Mouse (Mus musculus) right cerebral cortex, postnatal 14 days (tissue): Measurements from ENCODE around the gene Trafd1.

Source experiments
- DNase-seq: peaks from one replicate; pipeline ENCODE4 v3.0.0; 2022

Trafd1 gene

DNA sequence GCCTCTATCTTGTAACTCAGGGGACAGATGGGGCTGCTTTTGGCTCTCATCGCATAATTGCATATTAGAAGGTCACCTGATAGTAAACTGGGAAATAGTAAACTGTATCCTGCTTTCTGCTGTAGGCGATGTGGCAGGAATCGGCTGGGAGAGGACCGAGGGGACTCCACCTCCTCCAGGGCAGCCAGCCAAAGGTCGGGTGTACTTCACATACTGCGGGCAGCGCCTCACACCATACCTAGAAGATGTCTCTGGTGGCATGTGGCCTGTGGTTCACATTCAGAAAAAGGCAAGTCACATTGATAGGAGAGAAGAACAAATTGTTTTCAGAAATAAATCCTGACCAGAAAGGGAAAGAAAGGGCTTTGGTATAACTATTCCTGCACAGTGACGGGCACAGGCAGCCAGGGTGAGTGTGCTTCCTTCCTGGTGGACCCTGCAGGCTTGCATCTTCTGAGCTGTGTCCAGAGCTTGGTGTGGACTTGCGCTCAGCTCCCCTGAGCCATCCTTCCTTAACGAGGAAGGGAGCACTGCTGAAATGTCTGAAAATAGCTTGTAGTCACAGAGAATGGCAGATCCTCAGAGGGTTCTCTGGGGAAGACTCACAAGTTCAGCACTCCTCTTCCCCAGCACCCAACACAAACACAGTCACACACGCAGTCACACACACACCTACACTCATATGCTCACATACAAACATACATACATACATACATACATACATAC, 55.9 kb downstream of the Trafd1 start:
- DNase-seq = no peak

- DNase-seq = no peak
These were observed 59.2 kb downstream of the Trafd1 start for GRCm38 (mm10) chr5:121326079-121326805.
